Mouse (Mus musculus) MEL (cell line): ENCODE measurements around the gene Pgls.

Source experiments
- CHD2 ChIP-seq: IDR thresholded peaks from 2 replicates; pipeline ENCODE4 v1.6.1; 2011; ENCODE audit warnings: low read length, improper control_type of control experiment
- CTCF ChIP-seq, 3 experiments: IDR thresholded peaks in 2 of 3; conservative IDR thresholded peaks in 1 of 3; 2 replicates each; pipeline ENCODE4 v1.5.1; 2011 to 2012; ENCODE audit warnings: low read length in 3 of 3, low read depth in 2 of 3, mild to moderate bottlenecking in 2 of 3, improper control_type of control experiment in 1 of 3, inconsistent platforms in 1 of 3, mixed read lengths in 1 of 3, moderate library complexity in 1 of 3; ENCODE audit not compliant: control insufficient read depth in 1 of 3, insufficient read depth in 1 of 3, poor library complexity in 1 of 3, severe bottlenecking in 1 of 3
- GATA1 ChIP-seq: IDR thresholded peaks from 2 replicates; pipeline ENCODE4 v1.6.1; 2011; ENCODE audit warnings: low read depth, low read length, improper control_type of control experiment
- HCFC1 ChIP-seq: IDR thresholded peaks from 2 replicates; pipeline ENCODE4 v1.6.1; 2012; ENCODE audit warnings: low read depth, mild to moderate bottlenecking, inconsistent platforms, low read length, improper control_type of control experiment, moderate library complexity
- JUND ChIP-seq: IDR thresholded peaks from 2 replicates; pipeline ENCODE4 v1.6.1; 2011; ENCODE audit warnings: low read depth, mild to moderate bottlenecking, improper control_type of control experiment, low read length
- MAFK ChIP-seq: IDR thresholded peaks from 2 replicates; pipeline ENCODE4 v1.6.1; 2011; ENCODE audit warnings: low read depth, mild to moderate bottlenecking, low read length, improper control_type of control experiment, borderline replicate concordance
- MAX ChIP-seq: IDR thresholded peaks from 2 replicates; pipeline ENCODE4 v1.6.1; 2011; ENCODE audit warnings: low read length, improper control_type of control experiment
- POLR2A ChIP-seq, 2 experiments: IDR thresholded peaks; 2 replicates each; pipeline ENCODE4 v1.6.1; 2011 to 2012; ENCODE audit warnings: low read length in 2 of 2, mild to moderate bottlenecking in 2 of 2, control low read depth in 1 of 2, improper control_type of control experiment in 1 of 2, low read depth in 1 of 2, moderate library complexity in 1 of 2; ENCODE audit not compliant: control insufficient read depth in 1 of 2, insufficient read depth in 1 of 2, poor library complexity in 1 of 2
- USF2 ChIP-seq, 2 experiments: IDR thresholded peaks; 2 replicates each; pipeline ENCODE4 v1.6.1; 2011 to 2012; ENCODE audit warnings: improper control_type of control experiment in 2 of 2, low read length in 2 of 2, borderline replicate concordance in 1 of 2, inconsistent platforms in 1 of 2, low read depth in 1 of 2, mild to moderate bottlenecking in 1 of 2; ENCODE audit not compliant: insufficient read depth in 1 of 2
- ZC3H11A ChIP-seq: IDR thresholded peaks from 2 replicates; pipeline ENCODE4 v1.6.1; 2012; ENCODE audit warnings: low read depth, mild to moderate bottlenecking, inconsistent platforms, low read length, improper control_type of control experiment
- ZKSCAN1 ChIP-seq: IDR thresholded peaks from 2 replicates; pipeline ENCODE4 v1.6.1; 2012; ENCODE audit warnings: low read depth, mild to moderate bottlenecking, inconsistent platforms, low read length, improper control_type of control experiment, moderate library complexity

GRCm38 (mm10) chr8:71561401-71561800 is 30.6 kb upstream of the Pgls start:
- peak; percentile 70 to 74 (median 72) for TF ChIP-seq CTCF (IDR thresholded peaks at IDR 0.05 in 2 of 3, conservative IDR thresholded peaks at IDR 0.05 in 1 of 3; ENCODE audit: control insufficient read depth in 1 of 3, insufficient read depth in 1 of 3, low read depth in 2 of 3, low read length in 3 of 3, poor library complexity in 1 of 3, severe bottlenecking in 1 of 3)
- TF ChIP-seq POLR2A (IDR thresholded peaks at IDR 0.05; ENCODE audit: control insufficient read depth in 1 of 2, insufficient read depth in 1 of 2, low read depth in 1 of 2, low read length in 2 of 2, poor library complexity in 1 of 2): no peak
- no peak for TF ChIP-seq USF2 (IDR thresholded peaks at IDR 0.05; ENCODE audit: borderline replicate concordance in 1 of 2, insufficient read depth in 1 of 2, low read depth in 1 of 2, low read length in 2 of 2)
- no peak for TF ChIP-seq MAX
- no peak for TF ChIP-seq HCFC1
- TF ChIP-seq ZKSCAN1: no peak
- TF ChIP-seq GATA1: no peak
- no peak for TF ChIP-seq MAFK
- TF ChIP-seq ZC3H11A: peak; percentile 52; the same call in 1 of the 2 replicates
- no peak for TF ChIP-seq JUND
- no peak for TF ChIP-seq CHD2
